Mouse (Mus musculus): ENCODE data around the gene Vsig10. TPM values are rescaled to one million over a fixed set of nuclear protein-coding genes. Genes with fewer than 3 reads are reported as not detected.

The Vsig10 gene
- polyA plus RNA-seq (2014; fragmentation: Illumina TruSeq; extraction: RNeasy Lipid Tissue Mini Kit (QIAGEN cat#74804); ENCODE audit: low read depth, low replicate concordance) = 13.3 TPM

DNA sequence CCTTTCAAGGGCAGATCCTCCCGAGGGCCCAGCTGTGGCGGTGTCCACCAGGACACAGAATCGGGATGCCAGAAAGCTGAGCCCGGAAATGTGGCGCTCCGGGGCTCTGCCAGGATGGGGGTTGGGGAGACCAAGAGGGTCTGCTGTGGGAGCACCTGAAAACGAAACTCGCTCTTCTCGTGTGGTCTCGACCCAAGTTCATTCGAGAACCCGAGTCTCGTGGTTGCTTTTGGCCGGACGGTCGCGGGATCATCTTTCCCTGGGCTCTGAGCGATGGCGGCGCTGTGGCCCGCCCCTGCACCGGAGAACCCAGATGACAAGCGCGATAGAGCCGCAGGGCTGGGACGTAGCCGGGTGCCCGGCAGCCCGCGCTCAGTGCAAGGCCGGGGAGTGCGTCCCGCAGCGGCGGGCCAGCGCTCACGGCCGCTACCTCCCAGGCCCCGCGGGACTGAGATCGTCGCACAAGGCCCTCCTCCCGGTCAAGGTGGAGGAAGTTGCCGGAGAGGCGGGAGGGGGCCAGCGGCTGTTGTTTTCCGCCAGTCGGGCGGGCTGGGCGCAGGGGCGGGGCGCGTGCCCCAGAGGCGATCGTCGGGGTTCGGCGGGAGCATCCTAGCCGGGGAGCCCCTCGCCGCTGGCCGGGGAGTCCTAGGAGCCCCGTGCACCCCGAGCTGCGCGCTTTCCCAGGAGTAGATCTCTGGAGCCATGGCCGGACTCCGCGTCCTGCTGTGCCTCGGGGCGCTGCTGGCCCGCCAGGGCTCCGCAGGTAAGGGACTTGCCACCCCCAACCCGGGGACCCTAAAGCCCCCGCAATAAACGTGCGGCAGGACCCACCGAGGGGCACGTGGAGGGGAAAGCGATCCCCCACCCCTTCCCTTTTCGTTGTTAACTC lies at the start of gene Vsig10:
Vsig10 (plus strand) TSS at position 343 of the 889 bp plus-strand sequence.

DNA sequence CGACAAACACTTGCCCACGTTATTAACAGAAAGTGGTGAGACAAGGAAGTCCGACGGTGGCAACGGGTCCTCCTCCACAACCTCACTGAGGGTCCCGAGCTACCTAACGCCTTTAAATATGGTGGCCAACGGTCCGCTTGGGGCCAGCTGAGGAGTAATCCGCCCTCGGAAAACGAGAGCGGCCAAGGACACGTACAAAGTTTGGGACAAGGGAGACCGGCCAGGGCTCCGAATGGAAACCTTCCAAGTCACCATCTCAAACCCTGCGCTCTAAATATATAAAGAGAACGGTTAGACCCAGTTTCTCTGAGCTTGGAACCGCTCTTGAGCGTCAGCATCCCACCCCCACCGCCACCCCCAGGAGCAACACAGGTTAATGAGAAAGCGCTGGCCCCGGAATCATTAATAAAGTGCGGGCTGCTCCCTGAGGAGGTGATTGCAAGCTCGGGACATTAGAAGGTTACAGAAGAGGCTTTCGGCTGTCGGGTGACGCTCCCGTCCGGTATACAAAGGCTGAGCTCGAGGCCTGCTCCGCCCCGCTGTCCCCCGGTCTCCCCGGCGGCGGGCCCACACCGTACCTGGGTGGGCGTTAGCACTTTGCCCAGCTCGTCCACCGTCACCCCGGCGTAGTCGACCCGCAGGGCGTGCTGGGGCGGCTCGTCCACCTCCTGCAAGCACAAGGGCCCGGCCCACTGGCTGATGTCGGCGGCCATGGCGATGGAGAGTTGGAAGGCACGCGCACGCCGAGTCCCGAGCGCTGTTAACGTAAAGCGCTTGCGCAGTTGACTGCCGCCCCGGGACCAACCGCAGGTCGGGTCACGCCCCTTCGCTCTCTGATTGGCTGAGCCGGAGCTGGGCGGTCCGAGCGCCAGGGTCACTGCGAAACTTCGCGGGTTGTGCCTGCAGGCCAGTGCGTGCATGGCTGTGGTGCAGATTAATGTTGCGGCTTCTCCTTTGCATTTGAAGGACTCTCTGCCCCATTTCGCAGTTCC lies 31.8 kb upstream of the Vsig10 start, which contains the start of gene Pebp1:
Pebp1 (minus strand) TSS at position 795 of the 992 bp plus-strand sequence.

DNA sequence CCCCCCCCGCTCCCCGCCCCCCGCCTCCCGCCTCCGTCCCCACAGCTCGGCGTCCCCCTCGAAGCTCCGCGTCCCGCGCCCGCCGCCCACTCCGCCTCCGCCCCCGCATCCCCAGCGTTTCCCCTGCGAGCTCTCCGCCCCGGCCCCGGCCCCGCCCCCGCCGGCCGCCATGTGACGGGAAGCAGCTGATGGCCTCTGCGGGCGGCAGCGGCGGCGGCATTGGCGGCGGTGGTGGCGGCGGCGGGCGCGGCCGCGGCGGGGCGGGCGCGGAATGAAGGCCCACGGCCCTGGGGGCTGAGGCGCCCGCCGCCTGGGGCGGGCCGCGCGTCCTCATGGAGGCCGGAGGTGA lies 38.2 kb downstream of the Vsig10 start, which contains the start of gene Wsb2:
Wsb2 (plus strand) TSS at position 176 of the 349 bp plus-strand sequence.

DNA sequence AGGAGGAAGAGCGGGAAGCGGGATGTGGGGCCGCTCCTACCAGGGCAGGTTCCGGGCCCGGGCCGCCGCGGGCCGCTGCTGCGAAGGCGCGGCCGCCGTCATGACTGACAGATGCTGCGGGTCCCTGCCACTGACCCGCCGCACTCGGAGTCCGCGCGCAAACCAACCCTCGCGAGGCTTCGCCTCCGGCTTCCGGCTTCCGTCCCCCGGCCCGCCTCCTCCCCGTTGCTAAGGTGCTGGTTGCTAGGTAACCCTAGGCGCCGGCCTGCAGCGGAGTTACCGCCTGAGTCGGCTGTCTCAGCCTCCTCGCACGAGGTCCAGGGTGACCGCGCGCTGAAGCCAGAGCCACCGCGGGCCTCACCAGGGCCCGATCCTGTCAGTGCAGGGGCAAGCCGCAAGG lies 70.0 kb downstream of the Vsig10 start, which contains the start of gene Rfc5:
Rfc5 (minus strand) TSS at position 171 of the 400 bp plus-strand sequence.

Other genes with a start within 250 kb of the Vsig10 start
- 61.8 TPM for gene Suds3, start 203.0 kb upstream of the Vsig10 start, polyA plus RNA-seq (2014; fragmentation: Illumina TruSeq; extraction: RNeasy Lipid Tissue Mini Kit (QIAGEN cat#74804); ENCODE audit: low read depth, low replicate concordance)
- gene Taok3, start 199.0 kb upstream of the Vsig10 start, polyA plus RNA-seq (2014; fragmentation: Illumina TruSeq; extraction: RNeasy Lipid Tissue Mini Kit (QIAGEN cat#74804); ENCODE audit: low read depth, low replicate concordance) = 8.9 TPM
- 1,405 TPM for gene Pebp1, start 31.5 kb upstream of the Vsig10 start, polyA plus RNA-seq (2014; fragmentation: Illumina TruSeq; extraction: RNeasy Lipid Tissue Mini Kit (QIAGEN cat#74804); ENCODE audit: low read depth, low replicate concordance)
- 83.3 TPM for gene Wsb2, start 38.2 kb downstream of the Vsig10 start, polyA plus RNA-seq (2014; fragmentation: Illumina TruSeq; extraction: RNeasy Lipid Tissue Mini Kit (QIAGEN cat#74804); ENCODE audit: low read depth, low replicate concordance)
- 21.3 TPM for gene Rfc5, start 70.0 kb downstream of the Vsig10 start, polyA plus RNA-seq (2014; fragmentation: Illumina TruSeq; extraction: RNeasy Lipid Tissue Mini Kit (QIAGEN cat#74804); ENCODE audit: low read depth, low replicate concordance)
- gene Ksr2, start 94.9 kb downstream of the Vsig10 start, polyA plus RNA-seq (2014; fragmentation: Illumina TruSeq; extraction: RNeasy Lipid Tissue Mini Kit (QIAGEN cat#74804); ENCODE audit: low read depth, low replicate concordance) = 0.96 TPM